Mouse (Mus musculus): ENCODE data around the gene Tex19.2. TPM values are rescaled to one million over a fixed set of nuclear protein-coding genes. Genes with fewer than 3 reads are reported as not detected.
"Not testable (repeated sequence)": the region's sequence is repeated elsewhere in the genome, so short reads cannot be mapped to it uniquely, and the experiment has no call there.

Tex19.2 gene
- polyA plus RNA-seq, 1 experiment, result not detected

DNA sequence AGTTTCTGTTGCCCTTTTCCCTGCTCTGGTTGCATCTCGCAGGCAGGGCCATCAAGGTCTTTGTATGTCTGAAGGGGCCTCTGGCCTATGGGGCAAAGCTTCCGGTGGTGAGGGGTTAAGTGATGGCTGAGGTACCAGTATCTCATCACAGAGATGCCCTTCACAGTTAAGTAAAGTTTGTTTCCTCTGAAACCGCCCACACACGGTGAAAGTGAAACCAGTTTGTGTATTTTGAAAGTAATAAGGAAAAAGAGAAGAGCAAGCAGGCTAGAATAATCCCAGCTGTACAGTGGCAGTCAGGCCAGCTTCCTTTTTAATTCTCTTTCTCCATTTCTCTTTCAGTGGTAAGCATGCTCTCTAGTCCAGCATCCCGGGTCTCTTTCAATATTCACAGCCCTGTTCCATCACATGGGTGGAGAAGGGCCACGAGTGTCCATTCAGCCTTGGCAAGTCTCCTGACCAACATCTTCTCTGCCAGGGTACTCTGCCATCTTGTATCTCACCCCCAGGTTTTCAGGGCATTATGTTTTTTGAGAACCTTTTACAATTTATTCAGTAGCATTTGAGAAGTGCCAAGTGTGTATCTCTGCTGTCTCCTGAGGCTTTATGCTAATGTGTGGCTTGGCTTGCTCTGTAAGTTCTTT, 35.5 kb downstream of the Tex19.2 start:
- peaks cover 3% of the 10 kb centered on the region; the same call in 1 of the 2 replicates for H3K4me1 ChIP-seq (ENCODE audit: control insufficient read depth, insufficient read depth, low read length)
- no peak overlapping the region for H3K27ac ChIP-seq (ENCODE audit: insufficient read depth, low read depth, low read length)
- no peak for TF ChIP-seq POLR2A (IDR thresholded peaks at IDR 0.05; ENCODE audit: insufficient read depth, low read depth, low read length)
- TF ChIP-seq CTCF (IDR thresholded peaks at IDR 0.05; ENCODE audit: insufficient read depth, low read depth, low read length), result no peak
- WGBS, result 62% methylated on average over 6 of the region's 6 CpGs
- no peak overlapping the region for H3K4me3 ChIP-seq (ENCODE audit: insufficient read depth, low read depth, low read length)

DNA sequence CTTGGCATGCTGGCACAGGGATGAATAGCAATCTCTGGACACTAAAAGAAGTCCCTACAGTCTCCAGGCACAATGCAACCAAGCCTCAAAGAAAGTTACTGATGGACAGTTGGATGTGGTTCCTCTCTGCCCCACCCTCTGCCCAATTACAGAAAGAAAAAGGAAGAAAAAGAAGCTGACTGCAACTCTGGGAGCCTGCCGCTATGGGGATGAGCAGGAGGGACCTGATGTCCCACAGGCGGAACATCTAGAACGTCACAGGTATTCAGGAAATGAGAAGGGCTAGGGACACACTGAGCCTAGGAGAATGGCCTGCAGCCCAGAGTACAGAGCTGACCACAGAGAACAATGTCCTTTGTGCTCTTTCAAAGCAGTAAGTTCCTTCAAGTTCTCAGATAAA, 36.2 kb downstream of the Tex19.2 start:
- H3K4me3 ChIP-seq (ENCODE audit: insufficient read depth, low read depth, low read length), result no peak overlapping the region
- no peak overlapping the region for H3K27ac ChIP-seq (ENCODE audit: insufficient read depth, low read depth, low read length)
- 86% methylated on average over 3 of the region's 3 CpGs for WGBS
- TF ChIP-seq CTCF (IDR thresholded peaks at IDR 0.05; ENCODE audit: insufficient read depth, low read depth, low read length) (no peak), POLR2A (IDR thresholded peaks at IDR 0.05; ENCODE audit: insufficient read depth, low read depth, low read length) (no peak)
- peaks cover 3% of the 10 kb centered on the region; the same call in 1 of the 2 replicates for H3K4me1 ChIP-seq (ENCODE audit: control insufficient read depth, insufficient read depth, low read length)

DNA sequence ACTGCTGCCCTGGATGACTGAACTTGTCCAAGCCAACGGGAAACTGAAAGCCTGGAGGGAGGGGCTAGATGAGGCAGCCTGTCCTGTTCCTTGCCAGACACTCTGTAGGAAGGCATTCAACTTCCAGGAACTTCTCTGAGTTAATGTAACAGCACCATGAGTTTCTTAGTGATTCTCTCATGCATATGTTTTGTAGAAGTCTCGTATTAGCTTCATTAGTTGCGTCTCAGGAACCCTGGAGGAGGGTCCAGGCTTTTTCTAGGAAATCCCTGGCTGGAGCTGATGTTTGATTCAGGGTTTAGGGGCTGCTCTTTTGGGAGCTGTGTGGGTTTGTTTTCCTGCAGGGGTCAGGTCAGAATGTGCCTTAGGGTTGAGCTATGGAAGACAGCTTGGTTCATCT, 37.4 kb downstream of the Tex19.2 start, which contains the start of gene Sectm1a:
Sectm1a (minus strand) TSS at position 101 of the 400 bp plus-strand sequence.
- 75% methylated on average over 3 of the region's 3 CpGs for WGBS
- H3K4me1 ChIP-seq (ENCODE audit: control insufficient read depth, insufficient read depth, low read length), result peaks cover 3% of the 10 kb centered on the region; the same call in 1 of the 2 replicates
- no peak within 1 kb of the TSS for H3K27ac ChIP-seq (ENCODE audit: insufficient read depth, low read depth, low read length)
- TF ChIP-seq POLR2A (IDR thresholded peaks at IDR 0.05; ENCODE audit: insufficient read depth, low read depth, low read length) (no peak), CTCF (IDR thresholded peaks at IDR 0.05; ENCODE audit: insufficient read depth, low read depth, low read length) (no peak)
- H3K4me3 ChIP-seq (ENCODE audit: insufficient read depth, low read depth, low read length), result no peak within 1 kb of the TSS

DNA sequence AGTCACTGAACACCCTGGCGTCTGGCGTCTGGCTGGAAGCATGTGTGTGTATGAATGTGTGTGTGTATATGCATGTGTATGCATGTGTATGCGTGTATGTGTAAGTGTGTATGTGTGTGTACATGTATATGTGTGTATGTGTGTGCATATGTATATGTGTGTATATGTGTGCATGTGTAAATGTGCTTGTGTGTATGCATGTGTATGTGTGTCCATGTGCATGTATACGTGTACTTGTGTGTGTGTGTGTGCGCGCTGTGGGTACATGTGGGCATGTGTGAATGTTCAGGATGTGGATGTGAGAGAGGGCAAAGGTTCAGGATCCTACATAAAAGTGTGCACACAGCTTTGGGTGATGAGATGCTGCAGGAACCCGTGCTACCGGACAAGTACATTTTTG, 38.1 kb downstream of the Tex19.2 start:
- Histone ChIP-seq H3K4me3 (ENCODE audit: insufficient read depth, low read depth, low read length) (no peak overlapping the region), H3K27ac (ENCODE audit: insufficient read depth, low read depth, low read length) (no peak overlapping the region), H3K4me1 (ENCODE audit: control insufficient read depth, insufficient read depth, low read length) (peaks cover 3% of the 10 kb centered on the region; the same call in 1 of the 2 replicates)
- WGBS, result 97% methylated on average over 8 of the region's 8 CpGs
- TF ChIP-seq POLR2A (IDR thresholded peaks at IDR 0.05; ENCODE audit: insufficient read depth, low read depth, low read length) (no peak), CTCF (IDR thresholded peaks at IDR 0.05; ENCODE audit: insufficient read depth, low read depth, low read length) (no peak)

DNA sequence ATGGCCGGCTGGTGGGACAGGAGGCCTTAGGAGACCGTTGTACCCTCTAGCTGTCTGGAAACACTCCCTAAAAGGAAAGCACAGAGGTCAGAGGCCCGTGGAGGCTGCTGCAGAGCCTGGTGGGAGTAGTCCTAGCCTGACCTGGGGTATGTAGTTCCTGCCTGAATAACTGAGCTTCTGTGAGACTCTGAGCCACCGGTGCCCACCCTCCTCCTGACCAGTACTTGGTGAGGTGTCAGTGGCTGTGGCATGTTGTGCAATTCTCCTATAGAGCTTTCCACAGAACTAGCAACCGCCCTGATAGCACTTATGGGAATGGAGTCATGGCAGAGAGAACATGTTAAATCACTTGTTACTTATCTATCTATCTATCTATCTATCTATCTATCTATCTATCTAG, 42.8 kb downstream of the Tex19.2 start:
- H3K4me1 ChIP-seq (ENCODE audit: control insufficient read depth, insufficient read depth, low read length), result no peaks in the 10 kb centered on the region
- TF ChIP-seq CTCF (IDR thresholded peaks at IDR 0.05; ENCODE audit: insufficient read depth, low read depth, low read length) (no peak), POLR2A (IDR thresholded peaks at IDR 0.05; ENCODE audit: insufficient read depth, low read depth, low read length) (no peak)
- no peak overlapping the region for H3K27ac ChIP-seq (ENCODE audit: insufficient read depth, low read depth, low read length)
- 83% methylated on average over 5 of the region's 5 CpGs for WGBS
- no peak overlapping the region for H3K4me3 ChIP-seq (ENCODE audit: insufficient read depth, low read depth, low read length)

DNA sequence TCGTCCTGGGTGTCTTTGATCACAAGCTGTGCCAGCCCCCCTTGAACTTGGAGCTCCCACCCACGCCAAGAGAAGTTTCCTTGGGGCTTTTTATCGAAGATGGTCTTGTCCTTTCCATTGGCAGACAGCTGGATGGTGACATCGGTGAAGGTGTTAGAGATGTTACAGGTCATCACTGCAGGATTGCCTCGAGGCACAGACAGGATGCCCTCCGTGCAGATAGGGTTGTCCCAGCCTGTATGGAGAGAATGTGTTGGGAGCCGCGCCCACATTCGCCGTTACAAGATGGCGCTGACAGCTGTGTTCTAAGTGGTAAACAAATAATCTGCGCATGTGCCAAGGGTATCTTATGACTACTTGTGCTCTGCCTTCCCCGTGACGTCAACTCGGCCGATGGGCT, 48.8 kb downstream of the Tex19.2 start:
- 93% methylated on average over 12 of the region's 16 CpGs for WGBS
- H3K27ac ChIP-seq (ENCODE audit: insufficient read depth, low read depth, low read length); H3K4me3 ChIP-seq (ENCODE audit: insufficient read depth, low read depth, low read length); H3K4me1 ChIP-seq (ENCODE audit: control insufficient read depth, insufficient read depth, low read length): not testable (repeated sequence)

DNA sequence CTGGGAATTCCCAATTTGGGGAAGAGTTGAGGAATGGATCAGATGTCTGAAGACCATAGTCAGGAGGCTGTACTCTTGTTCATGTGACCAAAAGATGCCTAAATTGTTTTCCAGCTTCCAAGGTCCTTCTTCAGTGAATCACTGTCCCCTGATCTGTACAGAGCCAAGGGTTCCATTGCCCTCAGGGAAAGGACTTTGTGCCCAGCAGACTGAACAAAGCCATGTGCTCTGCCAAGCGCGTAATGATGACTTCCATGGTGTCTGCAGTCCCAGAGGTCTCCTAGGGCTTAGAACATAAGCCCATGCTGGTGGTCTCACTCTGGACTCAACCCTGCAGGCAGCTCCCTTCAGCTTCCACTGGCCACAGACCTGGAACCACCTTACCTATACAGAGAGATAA, 50.6 kb downstream of the Tex19.2 start:
- 94% methylated on average over 2 of the region's 2 CpGs for WGBS
- Histone ChIP-seq H3K4me1 (ENCODE audit: control insufficient read depth, insufficient read depth, low read length) (no peaks in the 10 kb centered on the region), H3K27ac (ENCODE audit: insufficient read depth, low read depth, low read length) (no peak overlapping the region), H3K4me3 (ENCODE audit: insufficient read depth, low read depth, low read length) (no peak overlapping the region)
- TF ChIP-seq CTCF (IDR thresholded peaks at IDR 0.05; ENCODE audit: insufficient read depth, low read depth, low read length) (no peak), POLR2A (IDR thresholded peaks at IDR 0.05; ENCODE audit: insufficient read depth, low read depth, low read length) (no peak)

Other genes with a start within 250 kb of the Tex19.2 start
- gene Ccdc57, start 185.8 kb downstream of the Tex19.2 start, polyA plus RNA-seq (2012; ENCODE audit: insufficient read depth, insufficient read length, low replicate concordance, missing spikeins), result not detected in 2 replicates
- not detected in 2 replicates for gene Slc16a3, start 170.2 kb downstream of the Tex19.2 start, polyA plus RNA-seq (2012; ENCODE audit: insufficient read depth, insufficient read length, low replicate concordance, missing spikeins)
- not detected in 2 replicates for gene Csnk1d, start 127.3 kb downstream of the Tex19.2 start, polyA plus RNA-seq (2012; ENCODE audit: insufficient read depth, insufficient read length, low replicate concordance, missing spikeins)
- gene Cd7, start 79.3 kb downstream of the Tex19.2 start, polyA plus RNA-seq (2012; ENCODE audit: insufficient read depth, insufficient read length, low replicate concordance, missing spikeins), result not detected in 2 replicates
- gene Sectm1b, start 55.1 kb downstream of the Tex19.2 start, polyA plus RNA-seq (2012; ENCODE audit: insufficient read depth, insufficient read length, low replicate concordance, missing spikeins), result not detected in 2 replicates
- gene Sectm1a, start 37.5 kb downstream of the Tex19.2 start, polyA plus RNA-seq (2012; ENCODE audit: insufficient read depth, insufficient read length, low replicate concordance, missing spikeins), result not detected in 2 replicates
- gene Tex19.1, start 27.5 kb upstream of the Tex19.2 start, polyA plus RNA-seq (2012; ENCODE audit: insufficient read depth, insufficient read length, low replicate concordance, missing spikeins), result not detected in 2 replicates
- not detected in 2 replicates for gene Uts2r, start 41.6 kb upstream of the Tex19.2 start, polyA plus RNA-seq (2012; ENCODE audit: insufficient read depth, insufficient read length, low replicate concordance, missing spikeins)
- gene Hexdc, start 85.8 kb upstream of the Tex19.2 start, polyA plus RNA-seq (2012; ENCODE audit: insufficient read depth, insufficient read length, low replicate concordance, missing spikeins), result not detected in 2 replicates
- gene Ogfod3, start 86.0 kb upstream of the Tex19.2 start, polyA plus RNA-seq (2012; ENCODE audit: insufficient read depth, insufficient read length, low replicate concordance, missing spikeins), result not detected in 2 replicates
- not detected in 2 replicates for gene Cybc1, start 110.6 kb upstream of the Tex19.2 start, polyA plus RNA-seq (2012; ENCODE audit: insufficient read depth, insufficient read length, low replicate concordance, missing spikeins)
- not detected in 2 replicates for gene Narf, start 118.6 kb upstream of the Tex19.2 start, polyA plus RNA-seq (2012; ENCODE audit: insufficient read depth, insufficient read length, low replicate concordance, missing spikeins)
- not detected in 2 replicates for gene Foxk2, start 141.3 kb upstream of the Tex19.2 start, polyA plus RNA-seq (2012; ENCODE audit: insufficient read depth, insufficient read length, low replicate concordance, missing spikeins)
- not detected in 2 replicates for gene Wdr45b, start 235.8 kb upstream of the Tex19.2 start, polyA plus RNA-seq (2012; ENCODE audit: insufficient read depth, insufficient read length, low replicate concordance, missing spikeins)